Mouse (Mus musculus): ENCODE results near the gene Hist1h4d. TPM values are rescaled to one million over a fixed set of nuclear protein-coding genes. Genes with fewer than 3 reads are reported as not detected.
"Not testable (repeated sequence)": the region's sequence is repeated elsewhere in the genome, so short reads cannot be mapped to it uniquely, and the experiment has no call there.

Hist1h4d gene
- polyA plus RNA-seq, 1 experiment from 2014 or later, result 126 TPM

DNA sequence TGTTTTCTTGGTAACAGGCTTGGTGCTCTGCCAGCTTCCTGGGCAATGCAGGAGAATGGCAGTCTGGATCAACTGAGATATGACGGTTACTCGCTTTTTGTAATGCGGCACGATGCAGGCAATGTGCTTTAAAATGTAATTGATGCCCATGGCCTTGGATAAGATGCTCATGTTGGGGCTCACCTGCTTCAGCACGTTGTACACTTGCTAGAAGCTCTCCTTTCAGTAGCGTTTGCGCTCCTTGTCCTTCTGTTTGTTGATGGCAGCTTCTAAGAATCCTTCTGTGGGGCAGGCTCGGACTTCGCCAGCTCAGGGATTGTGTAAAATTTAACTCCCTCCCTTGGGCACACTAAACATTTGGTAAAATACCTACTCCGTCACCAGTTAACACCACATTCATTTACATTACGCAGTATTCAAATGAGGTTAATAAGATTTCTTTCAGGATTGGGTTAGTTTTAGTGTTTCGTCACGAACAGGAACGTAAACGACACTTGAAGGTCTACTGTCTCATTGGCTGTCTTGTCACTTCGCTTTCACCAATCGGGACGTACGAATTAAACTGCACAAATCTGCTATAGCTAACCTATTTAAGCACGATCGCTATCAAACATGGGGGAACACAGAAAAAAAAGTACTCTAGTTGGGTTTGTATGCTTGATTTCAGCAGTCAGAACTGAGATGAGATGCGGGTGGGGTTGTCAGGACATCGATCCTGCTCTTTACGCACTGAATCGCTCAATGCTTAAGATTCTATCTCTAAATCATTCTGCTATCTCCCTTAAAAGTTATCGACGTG, 39.5 kb downstream of the Hist1h4d start, which contains the start of gene Hist1h2be:
Gene Hist1h2be (minus strand): TSS at position 392 of the 799 bp plus-strand sequence.
- Histone ChIP-seq H3K4me1 (ENCODE audit: control insufficient read depth, low read depth, low read length) (peaks cover 7% of the 10 kb centered on the region), H3K36me3 (ENCODE audit: control insufficient read depth, insufficient read depth) (no peaks in the 10 kb centered on the region), H3K9me3 (replicated peaks; ENCODE audit: control insufficient read depth, low read length) (no peaks in the 10 kb centered on the region), H3K27ac (ENCODE audit: low read length) (peak within 1 kb of the TSS; percentile 98), H3K27me3 (ENCODE audit: control insufficient read depth, insufficient read depth, low read depth, low read length) (peaks cover 3% of the 10 kb centered on the region; the same call in 1 of the 2 replicates), H3K4me3 (ENCODE audit: low read depth, low read length) (peak within 1 kb of the TSS; percentile 67), H3K9ac (ENCODE audit: low read depth, low read length) (peak within 1 kb of the TSS; percentile 80), H3K4me2 (ENCODE audit: low read depth, low read length) (peak within 1 kb of the TSS; percentile 91)
- under 1% methylated on average over 27 of the region's 27 CpGs for WGBS (ENCODE audit: insufficient replicate concordance)
- ATAC-seq (ENCODE audit: low read depth), result peak; percentile 65

DNA sequence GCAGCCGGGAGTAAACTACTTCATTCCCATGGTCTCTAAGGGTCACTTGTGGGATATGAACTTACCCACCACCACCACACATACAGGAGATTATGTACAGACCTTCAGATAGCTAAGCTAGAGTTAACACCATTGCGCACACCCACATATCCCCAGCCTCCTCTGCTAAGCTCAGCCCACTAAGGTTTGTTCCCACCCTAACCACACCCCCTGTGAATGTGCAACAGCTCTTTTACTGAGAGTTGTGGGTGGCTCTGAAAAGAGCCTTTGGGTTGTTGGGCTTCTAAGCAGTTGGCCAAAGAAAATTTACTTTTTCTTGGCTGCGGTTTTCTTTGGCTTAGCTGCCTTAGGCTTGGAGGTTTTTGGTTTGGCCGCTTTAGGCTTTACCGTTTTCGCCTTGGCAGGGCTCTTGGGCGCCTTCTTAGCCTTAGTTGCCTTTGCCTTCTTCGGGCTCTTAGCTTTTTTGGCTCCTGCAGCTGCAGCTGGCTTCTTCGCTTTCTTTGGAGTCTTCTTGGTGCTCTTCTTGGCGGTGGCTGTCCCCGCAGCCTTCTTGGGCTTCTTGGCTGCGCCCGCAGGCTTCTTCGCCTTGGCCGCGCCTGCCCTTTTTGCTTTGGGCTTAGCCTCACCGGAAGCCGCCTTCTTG, 40.3 kb downstream of the Hist1h4d start:
- Histone ChIP-seq H3K9ac (ENCODE audit: low read depth, low read length) (peak overlapping the region; percentile 80), H3K4me1 (ENCODE audit: control insufficient read depth, low read depth, low read length) (peaks cover 7% of the 10 kb centered on the region), H3K4me3 (ENCODE audit: low read depth, low read length) (peak overlapping the region; percentile 67), H3K4me2 (ENCODE audit: low read depth, low read length) (peak overlapping the region; percentile 91), H3K27ac (ENCODE audit: low read length) (peak overlapping the region; percentile 98), H3K9me3 (replicated peaks; ENCODE audit: control insufficient read depth, low read length) (no peaks in the 10 kb centered on the region), H3K27me3 (ENCODE audit: control insufficient read depth, insufficient read depth, low read depth, low read length) (peaks cover 3% of the 10 kb centered on the region; the same call in 1 of the 2 replicates), H3K36me3 (ENCODE audit: control insufficient read depth, insufficient read depth) (no peaks in the 10 kb centered on the region)
- under 1% methylated on average over 18 of the region's 18 CpGs for WGBS (ENCODE audit: insufficient replicate concordance)
- ATAC-seq (ENCODE audit: low read depth), result peak; percentile 79

DNA sequence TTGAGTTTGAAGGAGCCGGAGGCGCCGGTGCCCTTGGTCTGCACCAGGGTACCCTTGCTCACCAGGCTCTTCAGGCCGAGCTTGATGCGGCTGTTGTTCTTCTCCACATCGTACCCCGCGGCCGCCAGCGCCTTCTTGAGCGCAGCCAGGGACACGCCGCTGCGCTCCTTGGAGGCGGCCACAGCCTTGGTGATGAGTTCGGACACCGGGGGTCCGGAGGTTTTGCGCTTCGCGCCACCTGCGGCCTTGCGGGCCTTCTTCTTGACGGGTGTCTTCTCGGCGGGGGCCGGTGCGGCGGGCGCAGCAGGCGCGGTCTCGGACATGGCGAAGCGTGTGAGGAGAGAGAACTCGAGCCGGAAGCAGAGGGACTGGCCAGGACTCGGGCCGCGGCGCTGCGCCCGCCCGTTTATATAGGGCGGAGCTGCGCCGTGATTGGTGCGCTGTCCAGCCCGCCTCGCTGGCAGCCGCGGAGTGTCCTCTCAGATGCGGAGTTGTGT, 40.8 kb downstream of the Hist1h4d start, which contains the start of gene Hist1h1e:
Gene Hist1h1e (minus strand): TSS at position 384 of the 497 bp plus-strand sequence.
- H3K4me1 ChIP-seq (ENCODE audit: control insufficient read depth, low read depth, low read length); H3K9me3 ChIP-seq (replicated peaks; ENCODE audit: control insufficient read depth, low read length); H3K36me3 ChIP-seq (ENCODE audit: control insufficient read depth, insufficient read depth); H3K27me3 ChIP-seq (ENCODE audit: control insufficient read depth, insufficient read depth, low read depth, low read length): not testable (repeated sequence)
- peak; percentile 80 for ATAC-seq (ENCODE audit: low read depth)
- WGBS (ENCODE audit: insufficient replicate concordance), result under 1% methylated on average over 48 of the region's 53 CpGs
- Histone ChIP-seq H3K4me3 (ENCODE audit: low read depth, low read length) (peak within 1 kb of the TSS; percentile 67), H3K27ac (ENCODE audit: low read length) (peak within 1 kb of the TSS; percentile 98), H3K9ac (ENCODE audit: low read depth, low read length) (peak within 1 kb of the TSS; percentile 80), H3K4me2 (ENCODE audit: low read depth, low read length) (peak within 1 kb of the TSS; percentile 91)

DNA sequence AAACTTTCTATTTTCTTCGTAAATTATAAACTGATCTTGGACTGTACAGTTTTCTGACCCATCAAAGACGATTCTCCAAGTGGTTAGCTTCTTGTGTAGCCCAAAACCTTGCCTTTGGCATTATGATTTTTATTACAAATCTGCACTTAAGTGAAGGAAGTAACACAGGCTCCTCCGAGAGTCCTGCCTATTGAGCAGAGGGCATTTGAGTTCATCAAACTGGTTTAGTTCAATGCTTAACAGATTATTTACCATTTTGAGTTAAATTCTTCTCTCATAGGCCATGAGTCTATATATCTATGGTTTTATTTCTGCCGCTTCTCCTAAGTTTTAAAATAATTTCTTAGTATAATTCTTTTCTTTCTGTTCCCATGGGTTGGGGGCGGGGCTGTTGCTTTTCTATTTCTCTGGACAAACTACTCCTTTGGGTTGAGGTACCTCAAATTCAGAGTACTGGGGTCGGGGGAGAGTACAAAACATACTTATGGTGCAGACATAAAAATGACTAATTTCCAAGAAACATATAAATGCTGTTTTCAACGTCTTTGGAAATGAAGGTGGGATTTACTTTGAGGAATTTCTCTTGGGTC, 41.6 kb downstream of the Hist1h4d start:
- WGBS (ENCODE audit: insufficient replicate concordance), result 17% methylated on average over 7 of the region's 7 CpGs
- Histone ChIP-seq H3K4me3 (ENCODE audit: low read depth, low read length) (peak overlapping the region; percentile 67), H3K27ac (ENCODE audit: low read length) (peak overlapping the region; percentile 98), H3K9ac (ENCODE audit: low read depth, low read length) (peak overlapping the region; percentile 48), H3K4me2 (ENCODE audit: low read depth, low read length) (peak overlapping the region; percentile 91), H3K27me3 (ENCODE audit: control insufficient read depth, insufficient read depth, low read depth, low read length) (peaks cover 3% of the 10 kb centered on the region), H3K9me3 (replicated peaks; ENCODE audit: control insufficient read depth, low read length) (no peaks in the 10 kb centered on the region), H3K4me1 (ENCODE audit: control insufficient read depth, low read depth, low read length) (peaks cover 5% of the 10 kb centered on the region), H3K36me3 (ENCODE audit: control insufficient read depth, insufficient read depth) (no peaks in the 10 kb centered on the region)
- no peak for ATAC-seq (ENCODE audit: low read depth)

DNA sequence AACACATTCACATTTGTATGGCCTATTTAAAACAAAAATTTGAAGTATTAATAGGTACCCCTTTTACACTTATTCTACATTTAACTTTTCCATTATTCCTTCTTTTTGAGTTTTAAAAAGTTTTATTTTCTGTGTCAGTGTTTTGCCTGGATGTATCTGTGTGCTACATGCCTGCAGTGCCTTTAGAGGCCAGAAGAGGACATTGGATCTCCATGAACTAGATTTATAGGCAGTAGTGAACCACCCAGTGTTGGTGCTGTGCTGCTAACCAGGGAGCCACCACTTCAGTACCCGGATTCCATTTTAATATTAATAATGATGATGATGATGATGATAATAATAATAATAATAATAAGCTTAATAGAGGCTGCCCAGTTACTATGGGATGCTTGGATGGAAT, 49.3 kb downstream of the Hist1h4d start:
- no peak for ATAC-seq (ENCODE audit: low read depth)
- WGBS (ENCODE audit: insufficient replicate concordance), result 24% methylated on average over 1 of the region's 1 CpGs
- H3K9ac ChIP-seq (ENCODE audit: low read depth, low read length), result no peak overlapping the region
- no peak overlapping the region for H3K27ac ChIP-seq (ENCODE audit: low read length)
- H3K4me3 ChIP-seq (ENCODE audit: low read depth, low read length), result no peak overlapping the region
- no peaks in the 10 kb centered on the region for H3K4me1 ChIP-seq (ENCODE audit: control insufficient read depth, low read depth, low read length)
- H3K36me3 ChIP-seq (ENCODE audit: control insufficient read depth, insufficient read depth), result no peaks in the 10 kb centered on the region
- H3K4me2 ChIP-seq (ENCODE audit: low read depth, low read length), result no peak overlapping the region
- H3K27me3 ChIP-seq (ENCODE audit: control insufficient read depth, insufficient read depth, low read depth, low read length), result peaks cover under 1% of the 10 kb centered on the region
- H3K9me3 ChIP-seq (replicated peaks; ENCODE audit: control insufficient read depth, low read length), result no peaks in the 10 kb centered on the region

Small RNA genes within 50 kb of the gene (microRNA-seq; reads per million reads assigned to microRNA genes)
- gene Gm44297 (not detected), gene Gm44359 (not detected), gene Gm44394 (not detected)

Other genes starting within 250 kb of the Hist1h4d start
- 12.0 and 13.1 TPM in 2 replicates for gene Zfp322a, start 212.4 kb upstream of the Hist1h4d start, polyA plus RNA-seq (2015; fragmentation: Nextera tagmentation; extraction: Ambion mirVana)
- 4.5 TPM in 2 replicates for gene Abt1, start 157.7 kb upstream of the Hist1h4d start, polyA plus RNA-seq (2015; fragmentation: Nextera tagmentation; extraction: Ambion mirVana)
- 1.9 and 2.0 TPM in 2 replicates for gene Btn1a1, start 115.7 kb upstream of the Hist1h4d start, polyA plus RNA-seq (2015; fragmentation: Nextera tagmentation; extraction: Ambion mirVana)
- gene Btn2a2, start 92.7 kb upstream of the Hist1h4d start, polyA plus RNA-seq (2015; fragmentation: Nextera tagmentation; extraction: Ambion mirVana), result not detected in 2 replicates
- 5.5 and 9.8 TPM in 2 replicates for gene Hist1h4h, start 50.5 kb upstream of the Hist1h4d start, polyA plus RNA-seq (2015; fragmentation: Nextera tagmentation; extraction: Ambion mirVana)
- gene Hist1h2af, start 47.7 kb upstream of the Hist1h4d start, polyA plus RNA-seq (2015; fragmentation: Nextera tagmentation; extraction: Ambion mirVana), result 2.0 and 6.7 TPM in 2 replicates
- 11.0 and 14.8 TPM in 2 replicates for gene Hist1h3g, start 46.2 kb upstream of the Hist1h4d start, polyA plus RNA-seq (2015; fragmentation: Nextera tagmentation; extraction: Ambion mirVana)
- gene Hist1h2bh, start 38.2 kb upstream of the Hist1h4d start, polyA plus RNA-seq (2015; fragmentation: Nextera tagmentation; extraction: Ambion mirVana), result 1.1 and 1.8 TPM in 2 replicates
- gene Hist1h3f, start 37.5 kb upstream of the Hist1h4d start, polyA plus RNA-seq (2015; fragmentation: Nextera tagmentation; extraction: Ambion mirVana), result 1.2 and 1.4 TPM in 2 replicates
- 2.4 and 2.9 TPM in 2 replicates for gene Hist1h4f, start 29.9 kb upstream of the Hist1h4d start, polyA plus RNA-seq (2015; fragmentation: Nextera tagmentation; extraction: Ambion mirVana)
- gene Hist1h1d, start 28.3 kb upstream of the Hist1h4d start, polyA plus RNA-seq (2015; fragmentation: Nextera tagmentation; extraction: Ambion mirVana), result 1.2 and 1.4 TPM in 2 replicates
- gene Hist1h3e, start 19.2 kb upstream of the Hist1h4d start, polyA plus RNA-seq (2015; fragmentation: Nextera tagmentation; extraction: Ambion mirVana), result 3.4 and 4.2 TPM in 2 replicates
- 63.6 and 96.6 TPM in 2 replicates for gene Hist1h2ae, start 10.4 kb upstream of the Hist1h4d start, polyA plus RNA-seq (2015; fragmentation: Nextera tagmentation; extraction: Ambion mirVana)
- gene Hist1h2bg, start 10.2 kb upstream of the Hist1h4d start, polyA plus RNA-seq (2015; fragmentation: Nextera tagmentation; extraction: Ambion mirVana), result 10.6 and 13.5 TPM in 2 replicates
- gene Hist1h2bf, start 7.4 kb upstream of the Hist1h4d start, polyA plus RNA-seq (2015; fragmentation: Nextera tagmentation; extraction: Ambion mirVana), result 3.7 and 5.9 TPM in 2 replicates
- gene Hist1h2ad, start 7.2 kb upstream of the Hist1h4d start, polyA plus RNA-seq (2015; fragmentation: Nextera tagmentation; extraction: Ambion mirVana), result 2.2 and 3.8 TPM in 2 replicates
- gene Hist1h3d, start 5.8 kb upstream of the Hist1h4d start, polyA plus RNA-seq (2015; fragmentation: Nextera tagmentation; extraction: Ambion mirVana), result 6.6 and 7.7 TPM in 2 replicates
- gene Hist1h2be, start 39.5 kb downstream of the Hist1h4d start, polyA plus RNA-seq (2015; fragmentation: Nextera tagmentation; extraction: Ambion mirVana), result 1.9 and 2.0 TPM in 2 replicates
- gene Hist1h1e, start 41.0 kb downstream of the Hist1h4d start, polyA plus RNA-seq (2015; fragmentation: Nextera tagmentation; extraction: Ambion mirVana), result 23.6 and 27.8 TPM in 2 replicates
- 1.2 and 1.5 TPM in 2 replicates for gene Hist1h2ac, start 102.3 kb downstream of the Hist1h4d start, polyA plus RNA-seq (2015; fragmentation: Nextera tagmentation; extraction: Ambion mirVana)
- gene Hist1h2bc, start 102.6 kb downstream of the Hist1h4d start, polyA plus RNA-seq (2015; fragmentation: Nextera tagmentation; extraction: Ambion mirVana), result 202 and 220 TPM in 2 replicates
- 0.13 TPM in 1 of 2 replicates, not detected in the other for gene Hist1h1t, start 114.2 kb downstream of the Hist1h4d start, polyA plus RNA-seq (2015; fragmentation: Nextera tagmentation; extraction: Ambion mirVana)
- gene Hist1h4c, start 116.9 kb downstream of the Hist1h4d start, polyA plus RNA-seq (2015; fragmentation: Nextera tagmentation; extraction: Ambion mirVana), result 6.3 and 8.9 TPM in 2 replicates
- gene Hfe, start 129.3 kb downstream of the Hist1h4d start, polyA plus RNA-seq (2015; fragmentation: Nextera tagmentation; extraction: Ambion mirVana), result 16.0 and 16.3 TPM in 2 replicates
- 99.6 and 112 TPM in 2 replicates for gene Hist1h1c, start 157.2 kb downstream of the Hist1h4d start, polyA plus RNA-seq (2015; fragmentation: Nextera tagmentation; extraction: Ambion mirVana)
- gene Hist1h3c, start 164.0 kb downstream of the Hist1h4d start, polyA plus RNA-seq (2015; fragmentation: Nextera tagmentation; extraction: Ambion mirVana), result 4.4 and 7.4 TPM in 2 replicates
- 3.2 and 6.3 TPM in 2 replicates for gene Hist1h2bb, start 165.1 kb downstream of the Hist1h4d start, polyA plus RNA-seq (2015; fragmentation: Nextera tagmentation; extraction: Ambion mirVana)
- gene Hist1h2ab, start 169.5 kb downstream of the Hist1h4d start, polyA plus RNA-seq (2015; fragmentation: Nextera tagmentation; extraction: Ambion mirVana), result 49.0 and 58.5 TPM in 2 replicates
- gene Hist1h3b, start 170.7 kb downstream of the Hist1h4d start, polyA plus RNA-seq (2015; fragmentation: Nextera tagmentation; extraction: Ambion mirVana), result 14.4 TPM in 2 replicates
- gene Hist1h4b, start 175.4 kb downstream of the Hist1h4d start, polyA plus RNA-seq (2015; fragmentation: Nextera tagmentation; extraction: Ambion mirVana), result 3.5 and 5.4 TPM in 2 replicates
- 0.48 TPM in 1 of 2 replicates, not detected in the other for gene Hist1h4a, start 179.6 kb downstream of the Hist1h4d start, polyA plus RNA-seq (2015; fragmentation: Nextera tagmentation; extraction: Ambion mirVana)
- gene Hist1h3a, start 180.8 kb downstream of the Hist1h4d start, polyA plus RNA-seq (2015; fragmentation: Nextera tagmentation; extraction: Ambion mirVana), result 4.6 and 6.8 TPM in 2 replicates
- gene Hist1h1a, start 182.1 kb downstream of the Hist1h4d start, polyA plus RNA-seq (2015; fragmentation: Nextera tagmentation; extraction: Ambion mirVana), result 2.5 and 3.5 TPM in 2 replicates
- not detected in 2 replicates for gene Trim38, start 188.3 kb downstream of the Hist1h4d start, polyA plus RNA-seq (2015; fragmentation: Nextera tagmentation; extraction: Ambion mirVana)
- 1.5 and 1.8 TPM in 2 replicates for gene Slc17a2, start 225.4 kb downstream of the Hist1h4d start, polyA plus RNA-seq (2015; fragmentation: Nextera tagmentation; extraction: Ambion mirVana)

All from liver, embryonic 16.5 days (tissue).